Mouse (Mus musculus): ENCODE data around the gene Ppp6r2. TPM values are rescaled to one million over a fixed set of nuclear protein-coding genes. Genes with fewer than 3 reads are reported as not detected.

Gene Ppp6r2
- polyA plus RNA-seq, 2 experiments = 15.3 to 17.7 TPM

DNA sequence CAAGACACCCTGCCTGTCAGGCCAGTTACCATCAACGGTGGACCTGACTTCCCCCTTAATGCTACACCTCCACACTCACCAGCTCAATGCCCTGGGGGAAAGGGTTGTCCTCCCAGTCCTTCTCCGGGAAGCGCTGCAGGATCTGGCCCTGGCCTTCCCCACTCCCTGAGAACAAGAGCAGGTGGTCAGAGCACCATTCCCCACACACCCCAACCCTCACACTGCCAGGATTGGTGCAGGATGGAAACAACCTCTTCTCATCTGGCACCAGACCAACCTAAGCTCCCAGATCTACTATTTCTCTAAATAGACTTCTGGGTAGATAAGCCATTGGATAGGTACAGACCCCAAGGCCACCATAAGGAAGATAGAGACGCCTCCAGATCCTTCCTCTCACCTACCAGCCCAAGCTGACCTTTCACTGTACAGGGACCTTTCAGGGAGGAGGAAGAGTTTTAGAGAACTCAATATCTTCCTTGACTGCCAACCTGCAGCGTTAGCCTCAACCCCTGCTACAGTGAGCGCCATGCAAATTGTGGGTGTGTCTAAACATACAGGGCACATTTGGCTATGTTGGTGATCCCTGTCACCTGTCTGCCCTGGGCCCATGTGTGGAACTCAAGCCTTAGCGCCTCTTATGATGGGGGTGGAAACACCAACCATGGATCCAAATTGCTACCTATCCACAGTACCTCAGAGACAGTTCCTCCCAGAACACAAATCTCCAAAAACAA is 97.2 kb downstream of the Ppp6r2 start:
- no peak overlapping the region for H3K4me2 ChIP-seq (ENCODE audit: low read depth)
- ATAC-seq (ENCODE audit: insufficient read depth) (no peak), DNase-seq (ENCODE audit: low read depth in 3 of 3, low spot score in 3 of 3) (no peak)
- H3K4me3 ChIP-seq (ENCODE audit: insufficient read depth in 1 of 2, low read depth in 2 of 2, low read length in 2 of 2) = no peak overlapping the region
- no peak overlapping the region for H3K27ac ChIP-seq
- no peak overlapping the region for H3K9ac ChIP-seq (replicated peaks)
- WGBS (ENCODE audit: insufficient replicate concordance) = 72% methylated on average over 7 of the region's 7 CpGs
- no peaks in the 10 kb centered on the region for H3K9me3 ChIP-seq (ENCODE audit: control insufficient read depth, low read length)
- H3K36me3 ChIP-seq (replicated peaks; ENCODE audit: control insufficient read depth, insufficient read depth, low read depth) = peaks cover 7% of the 10 kb centered on the region
- no peaks in the 10 kb centered on the region for H3K27me3 ChIP-seq (ENCODE audit: control insufficient read depth, insufficient read depth, low read length)
- TF ChIP-seq EP300 (IDR thresholded peaks at IDR 0.05; ENCODE audit: low read depth) = no peak
- no peak for TF ChIP-seq CTCF (IDR thresholded peaks at IDR 0.05; ENCODE audit: low read depth)
- peaks cover 8 to 19% of the 10 kb centered on the region in 2 experiments; a peak in 3 of 4 replicates for H3K4me1 ChIP-seq (replicated peaks; ENCODE audit: control insufficient read depth in 2 of 2, insufficient read depth in 2 of 2, low read length in 1 of 2)

DNA sequence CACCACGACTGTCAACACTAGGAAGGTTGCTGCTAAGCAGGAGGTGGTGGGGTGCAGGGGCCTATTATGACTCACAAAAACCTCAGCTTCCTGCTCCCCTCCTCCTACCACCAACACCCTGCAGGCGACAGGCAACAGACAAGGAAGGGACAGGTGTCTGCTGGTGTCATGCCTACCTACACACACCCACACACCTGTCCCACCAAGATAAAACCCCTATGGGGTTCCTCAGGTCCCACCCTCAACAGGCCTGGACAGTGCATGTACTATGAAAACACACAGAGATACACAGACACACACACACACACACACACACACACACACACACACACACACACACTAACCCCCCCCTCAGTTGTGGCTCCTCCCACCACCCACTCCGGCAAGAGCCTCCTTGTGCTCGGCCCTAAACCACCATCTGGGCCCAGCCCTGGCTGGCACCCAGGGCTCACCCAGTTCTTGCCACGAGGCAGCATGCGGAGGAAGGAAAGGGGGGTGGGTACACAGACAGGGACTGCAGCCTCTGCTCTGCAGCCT is 98.7 kb downstream of the Ppp6r2 start:
- peak overlapping the region; percentile 13; the same call in 1 of the 2 replicates for H3K9ac ChIP-seq (replicated peaks)

GRCm38 (mm10) chr15:89313359-89313758 is 102.0 kb downstream of the Ppp6r2 start:
- no peak overlapping the region for H3K9ac ChIP-seq (replicated peaks)
- no peak overlapping the region for H3K4me3 ChIP-seq (ENCODE audit: insufficient read depth in 1 of 2, low read depth in 2 of 2, low read length in 2 of 2)
- ATAC-seq (ENCODE audit: insufficient read depth) (no peak), DNase-seq (ENCODE audit: low read depth in 3 of 3, low spot score in 3 of 3) (no peak)
- H3K4me2 ChIP-seq (ENCODE audit: low read depth) = peak overlapping the region; percentile 86; the same call in 1 of the 2 replicates
- H3K27ac ChIP-seq = no peak overlapping the region
- no peaks in the 10 kb centered on the region for H3K27me3 ChIP-seq (ENCODE audit: control insufficient read depth, insufficient read depth, low read length)
- no peaks in the 10 kb centered on the region for H3K36me3 ChIP-seq (replicated peaks; ENCODE audit: control insufficient read depth, insufficient read depth, low read depth)
- peaks cover 13 to 26% of the 10 kb centered on the region in 2 experiments; a peak in 3 of 4 replicates for H3K4me1 ChIP-seq (replicated peaks; ENCODE audit: control insufficient read depth in 2 of 2, insufficient read depth in 2 of 2, low read length in 1 of 2)
- no peak for TF ChIP-seq CTCF (IDR thresholded peaks at IDR 0.05; ENCODE audit: low read depth)
- TF ChIP-seq EP300 (IDR thresholded peaks at IDR 0.05; ENCODE audit: low read depth) = no peak
- no peaks in the 10 kb centered on the region for H3K9me3 ChIP-seq (ENCODE audit: control insufficient read depth, low read length)
- WGBS (ENCODE audit: insufficient replicate concordance) = 73% methylated on average over 4 of the region's 4 CpGs

More for the DNA sequence above, 98.7 kb downstream of the Ppp6r2 start:
- H3K27me3 ChIP-seq (ENCODE audit: control insufficient read depth, insufficient read depth, low read length) = no peaks in the 10 kb centered on the region
- peaks cover 6% of the 10 kb centered on the region for H3K36me3 ChIP-seq (replicated peaks; ENCODE audit: control insufficient read depth, insufficient read depth, low read depth)
- peak overlapping the region; percentile 6; the same call in 1 of the 2 replicates for H3K4me2 ChIP-seq (ENCODE audit: low read depth)
- TF ChIP-seq EP300 (IDR thresholded peaks at IDR 0.05; ENCODE audit: low read depth) (no peak), CTCF (IDR thresholded peaks at IDR 0.05; ENCODE audit: low read depth) (no peak)
- 13% methylated on average over 6 of the region's 6 CpGs for WGBS (ENCODE audit: insufficient replicate concordance)
- H3K27ac ChIP-seq = no peak overlapping the region
- no peak for DNase-seq (ENCODE audit: low read depth in 3 of 3, low spot score in 3 of 3)
- peaks cover 8 to 26% of the 10 kb centered on the region in 2 experiments; a peak in 3 of 4 replicates for H3K4me1 ChIP-seq (replicated peaks; ENCODE audit: control insufficient read depth in 2 of 2, insufficient read depth in 2 of 2, low read length in 1 of 2)
- H3K9me3 ChIP-seq (ENCODE audit: control insufficient read depth, low read length) = no peaks in the 10 kb centered on the region
- H3K4me3 ChIP-seq (ENCODE audit: insufficient read depth in 1 of 2, low read depth in 2 of 2, low read length in 2 of 2) = no peak overlapping the region
- ATAC-seq (ENCODE audit: insufficient read depth) = peak; percentile 9; the same call in 1 of the 2 replicates

DNA sequence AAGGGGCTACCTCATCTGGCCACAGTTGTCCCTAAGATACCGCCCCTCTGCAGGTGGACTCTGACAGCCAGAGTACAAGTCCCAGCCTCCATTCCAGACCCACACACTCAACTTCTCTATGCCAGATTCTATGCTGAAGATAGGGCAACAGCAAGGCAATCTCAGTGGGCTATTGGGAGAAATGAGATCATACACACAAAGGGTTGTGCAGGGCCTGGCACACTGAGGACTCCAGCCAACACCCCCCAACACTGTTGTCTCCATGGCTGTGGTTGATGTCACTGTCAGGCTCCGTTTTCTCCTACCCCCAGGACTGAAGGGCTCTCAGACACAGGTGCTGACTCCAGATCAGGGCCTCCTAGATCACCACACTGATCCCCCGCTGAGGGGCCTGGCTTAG is 102.8 kb downstream of the Ppp6r2 start:
- Histone ChIP-seq H3K27ac (no peak overlapping the region), H3K36me3 (replicated peaks; ENCODE audit: control insufficient read depth, insufficient read depth, low read depth) (no peaks in the 10 kb centered on the region), H3K9me3 (ENCODE audit: control insufficient read depth, low read length) (no peaks in the 10 kb centered on the region), H3K27me3 (ENCODE audit: control insufficient read depth, insufficient read depth, low read length) (no peaks in the 10 kb centered on the region), H3K4me3 (ENCODE audit: insufficient read depth in 1 of 2, low read depth in 2 of 2, low read length in 2 of 2) (peak overlapping the region; percentile 85 to 86), H3K4me2 (ENCODE audit: low read depth) (peak overlapping the region; percentile 86), H3K4me1 (replicated peaks; ENCODE audit: control insufficient read depth in 2 of 2, insufficient read depth in 2 of 2, low read length in 1 of 2) (peaks cover 13 to 26% of the 10 kb centered on the region in 2 experiments; a peak in 3 of 4 replicates), H3K9ac (replicated peaks) (peak overlapping the region; percentile 91)
- TF ChIP-seq CTCF (IDR thresholded peaks at IDR 0.05; ENCODE audit: low read depth) (no peak), EP300 (IDR thresholded peaks at IDR 0.05; ENCODE audit: low read depth) (no peak)
- WGBS (ENCODE audit: insufficient replicate concordance) = 28% methylated on average over 3 of the region's 3 CpGs
- no peak for DNase-seq (ENCODE audit: low read depth in 3 of 3, low spot score in 3 of 3)
- ATAC-seq (ENCODE audit: insufficient read depth) = no peak

- Histone ChIP-seq H3K4me3 (ENCODE audit: insufficient read depth in 1 of 2, low read depth in 2 of 2, low read length in 2 of 2) (peak overlapping the region; percentile 85 to 86), H3K4me1 (replicated peaks; ENCODE audit: control insufficient read depth in 2 of 2, insufficient read depth in 2 of 2, low read length in 1 of 2) (peaks cover 13 to 24% of the 10 kb centered on the region in 2 experiments; a peak in 3 of 4 replicates), H3K36me3 (replicated peaks; ENCODE audit: control insufficient read depth, insufficient read depth, low read depth) (no peaks in the 10 kb centered on the region), H3K4me2 (ENCODE audit: low read depth) (peak overlapping the region; percentile 86), H3K27ac (no peak overlapping the region; the same call in 1 of the 2 replicates), H3K9me3 (ENCODE audit: control insufficient read depth, low read length) (no peaks in the 10 kb centered on the region), H3K9ac (replicated peaks) (peak overlapping the region; percentile 91), H3K27me3 (ENCODE audit: control insufficient read depth, insufficient read depth, low read length) (no peaks in the 10 kb centered on the region)
- TF ChIP-seq EP300 (IDR thresholded peaks at IDR 0.05; ENCODE audit: low read depth) (no peak), CTCF (IDR thresholded peaks at IDR 0.05; ENCODE audit: low read depth) (peak; percentile 48; the same call in 1 of the 2 replicates)
- DNase-seq (ENCODE audit: low read depth in 3 of 3, low spot score in 3 of 3) = no peak
- ATAC-seq (ENCODE audit: insufficient read depth) = peak; percentile 55
- WGBS (ENCODE audit: insufficient replicate concordance) = under 1% methylated on average over 58 of the region's 58 CpGs
Measured at GRCm38 (mm10) chr15:89314511-89315189, 103.3 kb downstream of the Ppp6r2 start.

All from liver, embryonic 14.5 days (tissue).